Mouse (Mus musculus) brown adipose tissue, adult 24 weeks (tissue): ENCODE results near the gene Ociad1. TPM values are rescaled to one million over a fixed set of nuclear protein-coding genes. Genes with fewer than 3 reads are reported as not detected.

Source experiments
- H3K27ac ChIP-seq: fragments of 200-500 bp; replicated peaks from 2 replicates; pipeline ENCODE4 v1.5.1; 2012; ENCODE audit warnings: low read depth, mild to moderate bottlenecking, low read length
- H3K4me1 ChIP-seq: fragments of 200-500 bp; 2 replicates; pipeline ENCODE4 v1.6.1; 2012; ENCODE audit warnings: low read length, mixed read lengths; ENCODE audit not compliant: control insufficient read depth, insufficient read depth, insufficient read length
- H3K4me3 ChIP-seq: fragments of 200-500 bp; 2 replicates; pipeline ENCODE4 v1.5.1; 2012; ENCODE audit warnings: low read depth, mild to moderate bottlenecking, low read length, moderate library complexity; ENCODE audit not compliant: insufficient read depth
- polyA plus RNA-seq: library from polyadenylated mRNA; stranded (reverse); fragments of >200 nt; gene quantifications from 2 replicates; pipeline ENCODE4 v1.2.4, GENCODE M21; 2012; ENCODE audit not compliant: missing spikeins, insufficient read depth, insufficient read length

Ociad1 gene
- polyA plus RNA-seq: 384 and 403 TPM in 2 replicates

- peak within 1 kb of the TSS; percentile 91 for H3K27ac ChIP-seq
- no peaks in the 10 kb centered on the region for H3K4me1 ChIP-seq
- H3K4me3 ChIP-seq: peak within 1 kb of the TSS; percentile 73
Measured at GRCm38 (mm10) chr5:73292502-73293457, at the start of gene Ociad1. TSS of gene Ociad1 (plus strand) at chr5:73292784.

GRCm38 (mm10) chr5:73244403-73244802, 48.2 kb upstream of the Ociad1 start:
- peaks cover 24% of the 10 kb centered on the region for H3K4me1 ChIP-seq
- no peak overlapping the region for H3K27ac ChIP-seq
- H3K4me3 ChIP-seq: no peak overlapping the region

DNA sequence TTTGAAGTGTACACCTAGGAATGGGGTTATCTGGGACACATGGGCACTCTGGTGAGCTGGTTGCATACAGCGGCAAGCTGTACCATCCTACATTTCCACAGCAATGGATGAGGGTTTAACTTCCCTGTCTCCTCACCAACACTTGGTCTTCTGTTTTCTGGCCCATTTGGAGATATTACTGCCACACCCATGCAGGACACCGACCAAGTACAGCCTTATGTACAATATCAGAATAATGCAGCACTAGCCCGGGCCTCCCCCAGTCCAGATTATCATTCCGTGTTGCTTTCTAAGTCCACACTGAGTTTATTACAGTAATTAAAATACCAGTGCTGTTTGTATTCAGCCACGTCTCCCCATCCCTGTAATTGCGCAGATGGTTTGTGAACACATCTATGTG, 46.2 kb upstream of the Ociad1 start:
- H3K4me1 ChIP-seq: peaks cover 23% of the 10 kb centered on the region
- no peak overlapping the region for H3K4me3 ChIP-seq
- H3K27ac ChIP-seq: no peak overlapping the region

- Histone ChIP-seq H3K4me3 (no peak overlapping the region), H3K27ac (no peak overlapping the region), H3K4me1 (peaks cover 14% of the 10 kb centered on the region)
Measured at GRCm38 (mm10) chr5:73248211-73248610, 44.4 kb upstream of the Ociad1 start.

GRCm38 (mm10) chr5:73249341-73249740, 43.2 kb upstream of the Ociad1 start:
- no peak overlapping the region for H3K27ac ChIP-seq
- H3K4me1 ChIP-seq: peaks cover 14% of the 10 kb centered on the region
- H3K4me3 ChIP-seq: no peak overlapping the region

DNA sequence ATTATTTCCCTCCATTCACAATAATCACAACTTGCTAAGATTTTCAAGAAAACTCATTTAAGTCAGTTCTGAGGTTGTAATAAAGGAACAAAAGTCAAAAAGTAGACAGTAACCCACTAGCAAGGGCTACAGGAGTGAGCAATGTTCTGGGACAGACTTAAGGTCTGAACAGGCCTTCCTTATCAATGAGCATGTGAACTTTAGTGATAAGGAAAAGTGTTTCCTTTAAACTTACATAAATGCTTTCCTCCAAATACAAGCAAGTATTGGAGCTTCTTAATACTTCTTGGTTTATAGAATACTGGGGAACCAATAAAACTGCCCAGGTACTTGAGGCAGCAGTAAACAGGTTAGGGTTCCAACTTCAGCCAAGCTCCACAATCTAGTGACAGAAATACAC, 39.8 kb upstream of the Ociad1 start:
- H3K27ac ChIP-seq: no peak overlapping the region
- peaks cover 9% of the 10 kb centered on the region for H3K4me1 ChIP-seq
- H3K4me3 ChIP-seq: no peak overlapping the region

GRCm38 (mm10) chr5:73254660-73255059, 37.9 kb upstream of the Ociad1 start:
- peak overlapping the region; percentile 96 for H3K4me3 ChIP-seq
- H3K27ac ChIP-seq: no peak overlapping the region
- peaks cover 4% of the 10 kb centered on the region for H3K4me1 ChIP-seq

DNA sequence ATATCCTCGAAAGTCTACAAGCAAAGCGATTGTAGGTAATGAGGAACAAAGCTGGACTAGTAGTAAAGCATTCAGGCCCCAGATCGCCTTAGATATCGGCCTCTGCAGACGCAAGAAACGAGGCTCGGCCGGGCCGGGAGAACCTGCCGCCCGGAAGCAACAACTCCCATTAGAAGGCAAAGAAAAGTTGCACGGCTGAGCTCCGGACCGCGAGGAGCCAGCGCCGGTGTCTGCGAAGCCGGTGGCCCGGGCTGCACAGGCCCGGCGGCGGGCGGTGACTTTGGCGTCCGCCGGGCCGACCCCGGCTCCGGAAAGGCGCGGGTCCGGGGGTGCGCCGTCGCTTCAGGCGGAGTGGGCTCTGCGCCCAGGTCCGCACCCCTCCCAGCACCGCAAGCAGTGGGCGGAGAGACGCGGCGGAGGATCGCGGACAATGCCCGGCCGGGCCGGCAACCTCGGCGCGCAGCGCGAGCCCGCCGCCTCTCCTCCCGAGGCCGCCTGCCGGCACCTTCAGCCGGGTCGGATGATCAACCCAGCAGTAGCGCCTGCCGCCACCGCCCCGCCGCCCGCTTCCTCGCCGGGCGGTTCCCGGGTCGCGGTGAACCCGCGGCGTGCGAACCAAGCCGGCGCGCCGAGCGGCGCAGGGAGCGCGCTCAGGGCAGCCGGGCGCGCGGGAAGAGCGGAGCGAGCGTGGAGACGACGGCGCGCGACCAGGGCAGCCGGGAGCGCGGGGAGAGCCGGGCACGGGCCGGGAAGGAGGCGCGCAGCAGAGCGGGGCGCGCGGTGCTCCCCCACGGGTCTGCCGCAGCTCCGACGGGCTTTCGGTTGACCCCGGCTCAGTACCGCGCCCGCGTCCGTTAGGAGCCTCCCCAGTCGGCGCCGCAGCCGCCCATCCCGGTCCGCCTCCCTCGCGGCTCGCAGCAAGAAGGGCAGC, 37.0 kb upstream of the Ociad1 start:
- H3K4me3 ChIP-seq: peak overlapping the region; percentile 96
- H3K27ac ChIP-seq: peak overlapping the region; percentile 65
- H3K4me1 ChIP-seq: peaks cover 2% of the 10 kb centered on the region

GRCm38 (mm10) chr5:73256352-73257065, 36.1 kb upstream of the Ociad1 start, which contains the start of gene Fryl:
TSS of gene Fryl (minus strand) at chr5:73256619.
- H3K4me3 ChIP-seq: peak within 1 kb of the TSS; percentile 96

GRCm38 (mm10) chr5:73257096-73257495, 35.5 kb upstream of the Ociad1 start:
- Histone ChIP-seq H3K4me3 (peak overlapping the region; percentile 68), H3K27ac (peak overlapping the region; percentile 42), H3K4me1 (peaks cover 2% of the 10 kb centered on the region; the same call in 1 of the 2 replicates)

More at GRCm38 (mm10) chr5:73256352-73257065, 36.1 kb upstream of the Ociad1 start, which contains the start of gene Fryl:
- Histone ChIP-seq H3K27ac (peak within 1 kb of the TSS; percentile 65), H3K4me1 (peaks cover 2% of the 10 kb centered on the region)

- H3K27ac ChIP-seq: no peak overlapping the region
- peaks cover 2% of the 10 kb centered on the region; the same call in 1 of the 2 replicates for H3K4me1 ChIP-seq
- peak overlapping the region; percentile 68 for H3K4me3 ChIP-seq
Measured at GRCm38 (mm10) chr5:73257723-73258122, 34.9 kb upstream of the Ociad1 start.

DNA sequence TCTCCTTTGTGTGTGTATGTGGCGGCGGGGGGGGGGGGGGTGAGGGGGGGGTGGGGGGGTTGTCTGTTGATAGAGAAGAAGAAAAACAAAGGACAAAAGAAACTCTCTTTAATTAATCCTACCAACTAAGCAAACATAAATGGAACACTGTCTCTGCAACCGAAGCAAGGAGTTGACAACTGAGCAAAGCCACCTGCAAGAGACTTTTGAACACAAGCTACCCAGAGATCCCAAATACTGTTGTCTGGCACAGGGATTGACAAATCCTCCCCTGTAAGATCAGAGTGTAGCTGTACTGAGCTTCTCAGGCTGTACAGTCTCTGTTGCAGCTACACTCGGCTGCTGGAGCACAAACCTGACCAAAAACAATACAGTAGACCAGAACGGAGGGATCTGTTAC, 28.5 kb upstream of the Ociad1 start:
- Histone ChIP-seq H3K4me1 (no peaks in the 10 kb centered on the region), H3K4me3 (no peak overlapping the region), H3K27ac (no peak overlapping the region)

GRCm38 (mm10) chr5:73265460-73265859, 27.1 kb upstream of the Ociad1 start:
- no peaks in the 10 kb centered on the region for H3K4me1 ChIP-seq
- no peak overlapping the region for H3K4me3 ChIP-seq
- peak overlapping the region; percentile 48 for H3K27ac ChIP-seq

GRCm38 (mm10) chr5:73268636-73269213, 23.9 kb upstream of the Ociad1 start:
- Histone ChIP-seq H3K4me1 (no peaks in the 10 kb centered on the region), H3K4me3 (no peak overlapping the region), H3K27ac (no peak overlapping the region)
